Mouse (Mus musculus): ENCODE results near the gene Zfp503.

Gene Zfp503

GRCm38 (mm10) chr14:21989291-21989913 is at the start of gene Zfp503:
Gene Zfp503, minus strand, starts transcription at chr14:21989601.
- peak; percentile 21 for DNase-seq (ENCODE audit: low spot score)

DNA sequence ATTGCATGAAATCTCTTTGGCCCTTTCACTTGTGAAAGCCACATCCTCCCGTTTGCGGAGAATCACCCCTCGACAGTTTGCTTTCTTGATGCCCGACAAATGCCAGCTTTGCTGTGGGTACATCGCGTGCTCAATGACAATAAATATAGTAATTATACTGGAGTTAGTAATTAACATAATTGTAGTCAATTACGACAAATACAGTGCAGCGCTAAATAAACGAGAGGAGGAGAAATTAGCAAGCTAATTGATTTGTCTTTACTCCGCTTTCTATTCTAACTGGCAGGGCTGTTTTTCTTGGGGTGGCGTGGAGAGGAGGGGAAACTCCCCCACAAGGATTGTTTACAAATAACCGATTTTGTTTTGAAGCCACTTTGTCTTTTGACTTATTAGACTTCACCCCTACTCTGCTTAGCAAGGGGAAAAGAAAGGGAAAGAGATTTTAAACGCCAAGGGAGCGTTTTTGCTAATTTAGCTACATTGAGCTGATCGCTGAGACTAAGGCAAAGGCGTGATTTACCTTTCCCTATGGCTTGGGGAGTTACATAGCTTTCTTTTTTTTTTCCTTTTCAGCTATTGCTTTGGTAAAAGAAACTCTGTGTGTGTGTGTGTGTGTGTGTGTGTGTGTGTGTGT is 48.2 kb upstream of the Zfp503 start:
- no peak for DNase-seq (ENCODE audit: low spot score)

DNA sequence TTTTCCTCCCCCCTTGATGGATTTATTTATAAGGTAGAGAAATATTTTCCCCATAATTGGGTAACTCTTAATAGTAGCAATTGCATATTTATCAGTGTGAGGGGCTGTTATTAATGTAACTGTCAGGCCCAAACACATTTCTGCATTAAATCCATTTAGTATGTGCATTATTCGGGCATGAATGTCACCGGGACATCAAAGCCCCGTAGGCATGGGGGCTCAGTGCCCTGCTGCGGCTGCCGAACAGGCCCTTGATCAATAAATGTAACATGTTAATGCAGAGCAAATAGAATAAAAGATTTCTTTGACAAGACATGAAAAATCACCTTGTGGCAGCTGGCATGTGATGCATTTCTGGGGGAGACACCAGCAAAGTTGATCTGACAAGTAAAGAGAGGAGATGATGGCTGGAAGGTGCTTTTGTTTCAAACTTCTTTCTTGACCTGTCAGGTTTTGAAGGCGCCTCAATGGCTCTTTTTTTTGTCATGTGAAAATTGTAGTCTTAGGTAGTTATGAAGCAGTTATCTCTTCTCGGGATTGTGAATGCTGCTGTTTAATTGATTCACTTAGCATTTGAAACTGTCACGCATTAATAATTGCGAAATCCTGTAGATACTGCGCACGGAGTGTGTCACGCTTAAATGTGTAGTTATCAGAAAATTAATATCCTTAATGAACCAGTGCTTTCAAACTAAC is 47.5 kb upstream of the Zfp503 start:
- no peak for DNase-seq (ENCODE audit: low spot score)

- no peak for DNase-seq (ENCODE audit: low spot score)
Measured at GRCm38 (mm10) chr14:22036338-22036737, 46.9 kb upstream of the Zfp503 start.

- no peak for DNase-seq (ENCODE audit: low spot score)
Measured at GRCm38 (mm10) chr14:22035900-22036299, 46.5 kb upstream of the Zfp503 start.

- no peak for DNase-seq (ENCODE audit: low spot score)
Measured at GRCm38 (mm10) chr14:22023533-22023932, 34.1 kb upstream of the Zfp503 start.

GRCm38 (mm10) chr14:22020885-22021284 is 31.5 kb upstream of the Zfp503 start:
- peak; percentile 53 for DNase-seq (ENCODE audit: low spot score)

DNA sequence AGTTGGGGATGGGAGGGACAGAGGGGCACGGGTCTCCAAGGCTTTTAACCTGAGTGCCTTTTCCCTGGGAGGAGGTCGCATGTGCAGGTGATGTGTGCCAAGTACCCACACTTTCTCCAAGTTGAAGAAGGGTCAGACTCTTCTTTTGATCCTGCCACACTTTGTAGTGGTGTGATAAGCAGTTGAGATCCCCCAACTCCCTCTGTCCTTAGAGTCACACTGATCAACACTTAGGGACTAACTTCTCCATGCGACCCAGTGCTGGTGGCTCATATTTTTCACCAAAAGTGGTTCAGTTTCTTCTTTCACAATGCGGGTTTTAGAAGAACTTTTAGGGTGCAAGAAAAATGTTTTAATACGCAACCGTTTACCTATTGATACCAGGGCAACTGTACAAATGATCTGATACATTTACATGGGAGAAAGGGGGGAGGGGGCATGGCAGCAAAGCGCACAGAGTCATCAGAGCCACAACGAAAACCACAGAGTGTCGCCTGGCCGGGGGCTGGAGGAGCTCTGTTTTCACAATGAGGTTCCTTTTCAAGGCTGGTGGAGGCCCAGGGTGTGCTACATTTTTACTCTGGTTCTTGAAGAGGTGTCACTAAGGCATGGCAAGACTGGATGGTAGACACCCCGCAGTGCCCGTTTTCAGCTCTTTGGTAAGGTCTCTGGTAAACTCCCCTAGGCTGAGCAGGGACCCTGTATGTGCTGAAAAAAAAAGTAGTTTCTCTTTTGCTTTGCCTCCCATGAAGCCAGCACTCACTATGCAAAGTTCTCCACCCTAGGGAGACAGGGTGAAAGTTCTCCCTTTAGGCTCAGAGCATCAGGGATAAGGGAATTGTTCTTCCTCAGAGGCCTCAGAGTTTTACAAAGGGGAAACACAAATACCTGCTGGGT is 30.8 kb upstream of the Zfp503 start:
- DNase-seq (ENCODE audit: low spot score) = no peak

DNA sequence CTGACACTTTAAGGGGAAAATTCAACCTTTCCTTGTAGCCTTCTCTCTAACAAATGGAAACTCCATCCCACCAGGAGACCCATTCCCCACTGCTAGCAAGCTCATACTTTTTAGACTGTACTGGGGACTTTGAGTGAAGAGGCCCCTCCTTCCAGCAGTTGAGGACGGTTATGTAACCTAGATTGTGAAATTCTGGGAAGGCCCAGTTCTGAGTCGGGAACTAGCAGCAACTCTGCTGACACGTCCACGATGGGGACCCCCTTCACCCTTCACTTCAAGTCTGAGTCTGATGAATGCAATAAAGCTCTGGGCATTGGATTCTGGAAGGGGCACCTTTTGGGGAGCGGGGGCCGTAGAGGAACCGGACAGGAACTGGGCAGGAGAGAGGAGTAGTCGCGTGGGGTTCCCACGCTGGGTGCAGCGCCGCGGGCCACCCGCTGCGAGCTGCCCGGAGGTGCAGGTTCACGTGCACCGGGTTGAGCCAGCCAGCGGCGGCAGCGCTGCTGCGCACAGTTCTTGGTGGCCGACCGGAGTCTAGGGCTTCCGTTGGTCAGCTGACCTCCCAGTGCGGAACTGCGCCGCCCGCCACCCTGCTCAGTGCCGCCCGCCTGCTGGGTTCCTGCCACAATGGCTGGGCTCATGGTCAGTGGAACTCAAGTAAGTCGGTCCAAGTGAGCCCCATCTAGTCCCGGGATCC is 30.0 kb upstream of the Zfp503 start, which contains the start of gene Lrmda:
Gene Lrmda, plus strand, starts transcription at position 461 of the 697 bp plus-strand sequence.
- peak; percentile 61 for DNase-seq (ENCODE audit: low spot score)

DNA sequence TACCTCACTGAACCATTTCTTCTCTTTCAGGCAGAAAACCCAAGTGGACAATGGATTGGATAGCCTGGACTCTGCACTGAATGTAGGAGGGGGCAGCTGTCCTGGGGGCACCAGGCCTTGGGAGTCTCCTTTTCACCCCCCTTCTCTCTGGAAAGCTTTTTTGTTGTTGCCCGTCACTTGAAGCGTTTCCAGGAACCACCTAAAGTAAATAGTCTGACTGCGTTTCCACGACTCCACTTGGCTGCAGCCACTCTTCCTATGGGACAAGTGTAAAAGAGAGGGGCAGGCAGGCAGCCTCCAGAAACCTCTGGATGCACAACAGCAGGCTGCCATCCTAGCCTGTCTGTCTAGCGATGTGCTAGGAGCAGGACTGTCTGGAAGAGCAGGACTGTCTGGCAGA is 27.6 kb upstream of the Zfp503 start:
- DNase-seq (ENCODE audit: low spot score) = no peak

- no peak for DNase-seq (ENCODE audit: low spot score)
Measured at GRCm38 (mm10) chr14:22014781-22015180, 25.4 kb upstream of the Zfp503 start.

DNA sequence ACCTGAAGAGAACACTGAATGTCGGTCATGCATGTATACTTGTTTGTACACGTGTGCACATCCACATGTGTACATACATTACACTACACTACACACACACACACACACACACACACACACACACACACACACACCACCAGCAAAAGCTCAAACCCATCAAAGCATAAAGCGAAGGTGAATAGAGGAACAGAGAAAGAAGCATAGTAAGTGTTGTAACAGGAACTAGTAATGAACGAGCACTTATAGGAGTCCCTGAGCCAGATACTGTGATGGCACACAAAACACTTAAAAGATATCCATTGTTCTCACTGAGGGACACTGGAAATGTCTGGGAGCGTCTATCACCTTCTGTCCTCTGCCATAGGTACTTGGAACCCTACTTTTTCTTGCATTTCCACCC is 24.9 kb upstream of the Zfp503 start:
- DNase-seq (ENCODE audit: low spot score) = no peak

DNA sequence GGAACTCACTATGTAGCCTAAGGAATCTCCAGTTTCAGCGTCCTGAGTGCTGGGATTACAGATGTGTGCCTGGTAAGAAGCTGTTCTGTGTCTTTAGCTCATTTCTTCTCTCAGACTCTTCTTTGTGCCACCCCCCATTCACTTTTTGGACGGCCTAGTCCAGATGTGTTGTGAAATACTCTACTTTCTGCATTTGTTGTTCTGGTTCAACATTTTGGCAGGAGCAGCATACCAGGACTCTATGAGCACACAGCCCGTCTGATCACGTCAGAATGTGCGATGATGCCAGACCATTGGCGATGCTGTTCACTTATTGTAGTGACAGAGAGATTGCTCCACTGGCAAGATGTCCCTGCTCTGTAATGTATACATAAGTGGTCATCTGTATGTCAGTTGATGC is 17.6 kb upstream of the Zfp503 start:
- no peak for DNase-seq (ENCODE audit: low spot score)

GRCm38 (mm10) chr14:22004943-22005342 is 15.5 kb upstream of the Zfp503 start:
- DNase-seq (ENCODE audit: low spot score) = no peak

- no peak for DNase-seq (ENCODE audit: low spot score)
Measured at GRCm38 (mm10) chr14:22003631-22004030, 14.2 kb upstream of the Zfp503 start.

- no peak for DNase-seq (ENCODE audit: low spot score)
Measured at GRCm38 (mm10) chr14:22003231-22003630, 13.8 kb upstream of the Zfp503 start.

DNA sequence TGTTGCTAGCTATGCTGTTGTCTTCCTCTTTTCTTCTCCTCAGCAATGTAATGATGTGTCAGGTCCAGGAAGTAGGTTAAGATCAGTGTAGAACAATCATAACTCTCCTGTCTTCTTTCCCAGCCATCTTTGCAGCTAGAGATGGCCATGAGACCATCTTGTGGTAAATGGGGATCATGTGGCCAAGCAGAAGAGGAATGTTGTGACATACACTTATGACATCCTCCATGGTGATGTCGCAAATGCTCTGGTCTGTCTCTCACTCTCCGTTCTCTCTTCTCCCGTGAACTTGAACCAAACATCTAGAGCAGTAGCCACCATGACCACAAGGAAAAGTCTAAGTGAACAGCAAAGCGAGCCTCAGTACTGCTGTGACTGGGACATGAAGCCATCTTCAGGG is 10.2 kb upstream of the Zfp503 start:
- DNase-seq (ENCODE audit: low spot score) = no peak

- peak; percentile 40 for DNase-seq (ENCODE audit: low spot score)
Measured at GRCm38 (mm10) chr14:21995031-21995754, 5.8 kb upstream of the Zfp503 start.

GRCm38 (mm10) chr14:21994061-21994990 is 4.9 kb upstream of the Zfp503 start:
- no peak for DNase-seq (ENCODE audit: low spot score)

Measured in layer of hippocampus, adult 11-12 months (tissue).